Mouse (Mus musculus) cortical plate, adult 2 months (tissue): ENCODE results near the gene Sh2d1b1. TPM values are rescaled to one million over a fixed set of nuclear protein-coding genes. Genes with fewer than 3 reads are reported as not detected.

Source experiments
- H3K27ac ChIP-seq: fragments of 200-500 bp; 2 replicates; pipeline ENCODE4 v1.5.1; 2012; ENCODE audit warnings: low read length, control low read depth, inconsistent platforms; ENCODE audit not compliant: insufficient read depth
- H3K4me1 ChIP-seq: fragments of 200-500 bp; 2 replicates; pipeline ENCODE4 v1.6.1; 2011; ENCODE audit warnings: low read length; ENCODE audit not compliant: control insufficient read depth, insufficient read depth
- H3K4me3 ChIP-seq: fragments of 200-500 bp; 2 replicates; pipeline ENCODE4 v1.5.1; 2011; ENCODE audit warnings: mild to moderate bottlenecking, low read length, control low read depth; ENCODE audit not compliant: insufficient read depth
- CTCF ChIP-seq: fragments of 200-500 bp; IDR thresholded peaks from 2 replicates; pipeline ENCODE4 v1.5.1; 2011; ENCODE audit warnings: mild to moderate bottlenecking, control low read depth, low read length; ENCODE audit not compliant: insufficient read depth; ENCODE audit errors: extremely low read depth
- POLR2A ChIP-seq: fragments of 200-500 bp; IDR thresholded peaks from 2 replicates; pipeline ENCODE4 v1.6.1; 2011; ENCODE audit warnings: mild to moderate bottlenecking, low read length, control low read depth; ENCODE audit not compliant: insufficient read depth; ENCODE audit errors: extremely low read depth
- polyA plus RNA-seq: library from polyadenylated mRNA; depleted of rRNA; stranded (reverse); fragments of >200 nt; gene quantifications from 2 replicates; pipeline ENCODE4 v1.2.3, GENCODE M21; 2012

Sh2d1b1 gene
- polyA plus RNA-seq, 1 experiment, result not detected

DNA sequence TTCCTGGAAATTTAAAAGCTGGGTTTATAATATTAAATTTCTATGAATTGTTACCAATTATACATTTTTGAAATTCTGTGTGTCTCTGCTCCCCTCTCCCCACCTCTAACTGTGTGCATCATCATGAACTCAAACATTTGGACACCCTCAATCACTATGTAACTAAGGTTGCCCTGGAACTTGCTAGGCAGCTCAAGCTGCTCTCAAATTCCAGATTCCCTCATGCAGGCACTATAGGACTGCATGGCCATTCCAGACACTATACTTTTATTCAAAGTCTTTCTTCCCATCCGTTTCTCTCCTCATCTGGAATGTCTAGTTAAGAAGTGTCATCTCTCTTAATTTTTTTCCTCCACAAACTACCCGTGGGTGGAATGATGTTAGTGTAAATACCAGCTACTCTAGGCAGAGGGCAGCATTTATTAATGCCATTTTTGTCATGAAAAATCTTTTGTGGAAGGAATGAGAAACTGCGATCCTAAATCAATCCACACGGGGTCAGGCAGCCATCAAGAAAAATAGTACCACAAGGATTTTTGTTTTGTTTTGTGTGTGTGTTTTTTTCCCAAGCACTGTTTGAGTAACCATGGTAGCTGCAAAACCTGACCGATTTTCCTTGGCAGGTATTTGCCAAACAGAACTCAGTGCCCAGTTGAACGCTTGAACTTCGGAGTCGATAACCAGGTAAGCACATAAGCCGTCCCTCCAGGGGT is 15.3 kb downstream of the Sh2d1b1 start:
- 0 out of 2 replicates have a peak, but pooled peaks cover 1% of the 10 kb centered on the region for H3K4me1 ChIP-seq
- TF ChIP-seq POLR2A, result no peak
- TF ChIP-seq CTCF, result peak; percentile 55
- no peak overlapping the region for H3K4me3 ChIP-seq
- H3K27ac ChIP-seq, result no peak overlapping the region

DNA sequence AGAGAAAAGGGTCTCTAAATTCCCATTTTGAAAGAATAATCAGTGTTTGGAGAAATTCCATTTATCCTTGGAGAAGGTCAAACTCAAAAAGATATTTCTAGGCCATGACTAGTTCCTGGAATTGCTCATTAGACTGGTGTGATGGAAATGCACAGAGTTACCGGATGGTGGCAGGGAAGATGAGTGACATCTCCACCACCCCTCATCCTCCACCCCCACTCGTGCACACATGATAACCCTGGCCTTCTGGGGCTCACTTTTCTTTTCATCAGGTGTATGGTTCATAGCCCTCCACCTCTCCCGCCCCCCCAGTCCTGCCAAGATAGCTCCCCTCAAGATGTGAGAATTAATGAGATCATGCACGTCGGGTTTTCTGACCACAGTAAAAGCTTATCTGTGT is 16.1 kb downstream of the Sh2d1b1 start:
- H3K4me3 ChIP-seq, result no peak overlapping the region
- H3K27ac ChIP-seq, result no peak overlapping the region
- H3K4me1 ChIP-seq, result 0 out of 2 replicates have a peak, but pooled peaks cover 1% of the 10 kb centered on the region
- no peak for TF ChIP-seq POLR2A
- TF ChIP-seq CTCF, result no peak

DNA sequence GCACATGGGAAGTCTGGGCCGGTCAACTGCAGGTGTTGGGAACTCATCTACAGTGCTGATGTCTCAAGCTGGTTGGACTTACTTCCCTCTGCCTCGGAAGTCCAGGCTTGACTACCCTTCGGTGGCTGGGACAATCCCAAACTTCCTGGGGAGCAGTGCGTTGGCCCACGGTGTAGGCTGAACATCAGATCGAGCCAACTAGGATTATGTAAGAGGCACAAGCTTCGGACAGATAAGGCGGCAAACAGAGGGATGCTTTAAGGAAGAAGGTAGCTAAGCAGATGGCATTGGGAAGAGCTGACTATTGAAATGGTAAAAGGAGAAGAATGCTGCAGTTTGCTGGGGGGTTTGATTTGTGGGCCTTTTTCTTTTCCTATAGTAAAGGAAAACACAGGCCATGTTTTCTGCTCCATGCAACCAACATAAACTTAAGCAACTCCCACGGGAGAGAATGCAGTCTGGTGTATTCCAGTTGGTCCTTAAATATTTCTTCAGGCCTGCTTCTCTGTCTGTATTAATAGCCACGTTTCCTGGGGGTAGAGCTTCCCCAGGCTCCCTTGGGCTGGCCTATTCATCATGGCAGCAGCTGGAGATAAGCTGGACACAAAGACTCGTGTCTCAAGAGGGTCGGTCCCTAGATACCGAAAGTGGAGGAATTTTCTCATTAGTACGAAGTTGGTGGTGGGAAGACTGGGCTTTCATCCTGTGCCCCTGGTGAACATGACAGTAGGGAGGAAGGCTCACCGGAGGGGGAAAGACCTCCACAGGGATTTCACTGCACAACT is 17.9 kb downstream of the Sh2d1b1 start:
- Histone ChIP-seq H3K4me3 (no peak overlapping the region), H3K4me1 (0 out of 2 replicates have a peak, but pooled peaks cover 1% of the 10 kb centered on the region), H3K27ac (no peak overlapping the region)
- TF ChIP-seq CTCF (no peak), POLR2A (no peak)

DNA sequence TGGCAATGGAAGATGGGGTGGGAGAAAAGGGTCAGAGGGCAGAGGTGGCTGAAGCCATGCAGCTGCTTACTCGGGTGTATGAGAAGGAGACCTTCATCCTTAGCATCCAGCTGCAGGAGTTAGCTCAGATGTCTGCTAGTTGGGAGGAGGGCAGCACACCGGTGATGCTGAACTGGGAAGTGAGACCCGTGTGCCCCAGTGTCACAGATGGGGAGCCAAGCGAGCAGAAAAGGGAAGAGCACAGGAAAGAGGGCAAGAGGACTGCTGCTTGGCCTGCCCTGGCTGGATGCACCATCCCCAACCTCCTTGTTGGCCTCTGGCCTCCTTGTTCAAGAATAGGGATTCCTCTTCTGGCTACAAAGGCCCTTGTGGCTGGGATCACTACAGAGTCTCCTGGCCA is 22.4 kb downstream of the Sh2d1b1 start:
- no peaks in the 10 kb centered on the region for H3K4me1 ChIP-seq
- no peak overlapping the region for H3K4me3 ChIP-seq
- no peak overlapping the region for H3K27ac ChIP-seq
- TF ChIP-seq CTCF (no peak), POLR2A (no peak)

DNA sequence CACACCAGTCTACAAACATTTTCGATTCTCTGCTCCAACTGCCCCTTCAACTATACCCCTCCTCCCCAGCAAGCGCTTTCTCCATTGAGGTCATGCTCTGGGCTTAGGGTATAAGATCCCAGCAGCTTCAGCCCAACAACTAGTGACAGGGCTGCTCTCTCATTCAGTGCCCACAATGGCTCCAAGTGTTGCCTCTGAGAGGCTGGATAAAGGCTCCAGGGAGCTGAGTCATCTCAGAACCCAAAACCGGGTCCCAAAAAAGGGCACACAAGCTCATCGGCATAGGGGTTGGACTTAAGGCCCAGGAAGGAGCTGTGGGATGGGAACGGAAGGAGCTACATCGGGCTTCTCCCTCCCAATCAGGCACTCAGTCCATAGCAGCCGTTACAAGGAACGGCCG is 24.6 kb downstream of the Sh2d1b1 start:
- Histone ChIP-seq H3K4me1 (no peaks in the 10 kb centered on the region), H3K4me3 (no peak overlapping the region), H3K27ac (no peak overlapping the region)
- TF ChIP-seq POLR2A (no peak), CTCF (no peak)

DNA sequence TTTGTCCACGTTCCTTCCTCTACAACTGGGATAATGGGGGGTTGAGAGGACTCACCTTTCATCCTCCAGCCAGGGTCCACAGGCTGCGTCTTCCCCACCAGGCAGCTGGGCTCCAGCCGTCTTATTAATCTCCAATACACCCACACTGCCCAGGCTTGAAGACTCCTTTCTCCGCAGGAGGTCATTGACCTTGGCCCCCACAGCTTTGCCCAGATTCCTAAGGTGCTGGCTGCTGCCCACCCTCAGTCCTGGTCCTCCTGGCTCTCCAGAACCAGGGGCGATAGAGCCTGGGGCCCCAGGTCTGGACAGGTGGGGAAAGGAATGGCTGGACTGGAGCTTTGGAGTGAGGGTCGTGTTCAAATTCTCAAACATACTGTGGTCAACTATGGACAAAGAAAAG is 25.3 kb downstream of the Sh2d1b1 start:
- H3K27ac ChIP-seq, result no peak overlapping the region
- no peak overlapping the region for H3K4me3 ChIP-seq
- TF ChIP-seq POLR2A (no peak), CTCF (no peak)
- no peaks in the 10 kb centered on the region for H3K4me1 ChIP-seq

DNA sequence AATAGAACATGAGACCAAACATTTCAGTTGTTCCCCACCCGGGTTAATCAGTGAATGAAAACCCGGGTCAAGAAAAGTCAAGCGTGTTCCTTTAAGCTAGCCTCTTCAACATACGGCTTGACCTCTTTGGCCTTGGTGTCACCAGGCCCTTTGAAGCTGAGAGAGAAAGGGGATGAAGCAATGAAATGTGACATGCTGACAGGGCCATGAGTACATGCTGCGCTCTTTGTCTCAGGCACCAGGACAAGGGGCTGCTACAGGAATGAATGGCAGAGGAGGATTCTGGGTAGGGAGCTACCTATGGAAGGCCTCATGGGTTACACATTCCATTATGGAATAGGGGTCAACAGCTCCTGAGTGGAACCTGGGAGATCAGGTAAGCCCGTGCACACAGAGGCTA is 26.0 kb downstream of the Sh2d1b1 start:
- TF ChIP-seq POLR2A, result no peak
- TF ChIP-seq CTCF, result no peak
- no peak overlapping the region for H3K27ac ChIP-seq

DNA sequence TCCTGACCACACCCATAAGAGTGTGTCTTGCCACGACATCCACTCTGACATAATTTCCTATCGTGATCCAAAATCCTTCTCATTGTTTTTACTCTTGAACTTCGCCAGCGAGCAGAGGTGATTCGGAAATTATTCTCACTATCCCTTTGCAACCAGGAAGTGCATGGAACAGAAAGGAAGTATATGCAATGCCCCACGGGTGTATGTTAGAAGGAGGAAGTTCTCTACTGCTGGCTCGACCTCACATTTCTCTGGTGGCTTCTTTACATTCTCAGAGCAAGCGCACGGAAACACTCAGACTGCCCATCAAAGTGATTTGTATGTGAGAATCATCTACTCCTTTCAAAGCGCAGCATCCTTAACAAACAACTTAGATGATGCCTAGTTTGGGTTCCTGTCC is 27.9 kb downstream of the Sh2d1b1 start:
- no peak for TF ChIP-seq POLR2A
- no peak for TF ChIP-seq CTCF
- no peak overlapping the region for H3K4me3 ChIP-seq
- no peaks in the 10 kb centered on the region for H3K4me1 ChIP-seq
- no peak overlapping the region for H3K27ac ChIP-seq

More for the DNA sequence above, 26.0 kb downstream of the Sh2d1b1 start:
- H3K4me1 ChIP-seq, result no peaks in the 10 kb centered on the region
- H3K4me3 ChIP-seq, result no peak overlapping the region

DNA sequence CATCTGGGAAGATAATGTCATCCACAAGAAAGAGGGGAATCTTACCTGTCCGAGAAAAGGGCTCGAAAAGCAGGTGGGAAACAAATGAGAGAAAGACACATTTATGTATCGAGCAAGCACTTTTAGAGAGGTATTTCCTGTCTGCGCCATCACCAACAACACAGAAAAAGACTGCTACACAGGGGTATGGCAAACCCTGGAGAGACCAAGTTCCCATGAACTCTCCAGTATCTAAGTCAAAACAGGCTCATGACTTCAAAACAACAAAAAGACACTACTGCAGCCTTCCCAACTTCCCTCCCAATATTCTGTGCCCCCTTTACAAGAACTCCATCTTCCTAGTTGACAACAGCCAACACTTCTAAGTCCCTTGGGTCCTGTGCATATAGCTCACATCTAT is 29.1 kb downstream of the Sh2d1b1 start, which contains the start of gene Gm7694:
TSS of gene Gm7694 (minus strand) at position 101 of the 400 bp plus-strand sequence.
- Histone ChIP-seq H3K4me3 (no peak within 1 kb of the TSS), H3K4me1 (no peaks in the 10 kb centered on the region), H3K27ac (no peak within 1 kb of the TSS)
- TF ChIP-seq CTCF, result no peak
- TF ChIP-seq POLR2A, result no peak

DNA sequence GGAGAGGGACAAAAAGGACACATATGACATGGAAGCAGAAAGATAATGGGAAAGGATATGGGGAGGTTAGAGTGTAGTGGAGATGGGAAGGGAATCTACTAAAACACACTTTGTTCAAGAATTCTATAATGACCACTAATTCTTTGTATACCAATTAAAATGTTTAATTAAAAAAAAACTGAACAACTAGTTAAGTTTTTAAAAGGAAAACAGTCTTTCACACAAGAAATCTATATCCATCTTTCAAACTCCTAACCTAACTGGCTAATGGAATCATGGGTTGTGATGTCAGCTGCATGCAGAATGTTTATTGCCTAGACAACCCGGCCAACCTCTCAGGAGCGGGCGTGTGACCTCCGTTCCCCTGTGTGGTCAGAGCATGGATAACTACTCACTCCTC is 31.4 kb downstream of the Sh2d1b1 start, which contains the start of gene Spata46:
TSS of gene Spata46 (plus strand) at position 301 of the 400 bp plus-strand sequence.
- H3K4me1 ChIP-seq, result no peaks in the 10 kb centered on the region
- H3K27ac ChIP-seq, result no peak within 1 kb of the TSS
- H3K4me3 ChIP-seq, result no peak within 1 kb of the TSS
- TF ChIP-seq POLR2A (no peak), CTCF (no peak)
